Mouse (Mus musculus) adrenal gland, adult 2 months (tissue): Measurements from ENCODE around the gene Actn3. TPM values are rescaled to one million over a fixed set of nuclear protein-coding genes. Genes with fewer than 3 reads are reported as not detected.

Source experiments
- DNase-seq: peaks from one replicate; pipeline ENCODE4 v3.0.0; 2021
- polyA plus RNA-seq: library from polyadenylated mRNA; depleted of rRNA; stranded (reverse); fragments of >200 nt; gene quantifications from 2 replicates; pipeline ENCODE4 v1.2.3, GENCODE M21; 2012; rRNA removed
- total RNA-seq, 2 experiments: library from RNA; stranded (reverse); gene quantifications; 2 replicates each; pipeline ENCODE4 v1.2.3; 2021

Gene Actn3
- total and polyA plus RNA-seq, 3 experiments, result 0.16 to 1.0 (median 0.43) TPM

- no peak for DNase-seq
Observed at GRCm38 (mm10) chr19:4811909-4812242, 65.8 kb downstream of the Actn3 start.

Other genes starting within 250 kb of the Actn3 start
- gene Gm960, start 179.2 kb downstream of the Actn3 start, total RNA-seq, result under 1 TPM in 1 of 2 experiments, not detected in 1; 0.12 TPM
- gene Gm960, start 179.2 kb downstream of the Actn3 start, polyA plus RNA-seq, result 0.27 and 2.3 TPM in 2 replicates
- under 1 TPM; 0.58 to 0.83 TPM for gene Sptbn2, start 166.7 kb downstream of the Actn3 start, total RNA-seq
- 0.30 and 0.42 TPM in 2 replicates for gene Sptbn2, start 166.7 kb downstream of the Actn3 start, polyA plus RNA-seq
- gene Rbm4b, start 121.4 kb downstream of the Actn3 start, total RNA-seq, result 10 to 100 TPM; 12.4 to 17.9 TPM
- 5.8 and 7.4 TPM in 2 replicates for gene Rbm4b, start 121.4 kb downstream of the Actn3 start, polyA plus RNA-seq
- gene Rbm4, start 84.0 kb downstream of the Actn3 start, total RNA-seq, result 10 to 100 TPM; 50.2 to 72.7 TPM
- 11.8 and 14.7 TPM in 2 replicates for gene Rbm4, start 84.0 kb downstream of the Actn3 start, polyA plus RNA-seq
- 10 to 100 TPM; 15.3 to 25.3 TPM for gene Gm21992, start 66.3 kb downstream of the Actn3 start, total RNA-seq
- 24.1 and 31.9 TPM in 2 replicates for gene Gm21992, start 66.3 kb downstream of the Actn3 start, polyA plus RNA-seq
- gene Rbm14, start 66.3 kb downstream of the Actn3 start, total RNA-seq, result 10 to 100 TPM; 37.9 to 45.9 TPM
- 83.4 and 97.2 TPM in 2 replicates for gene Rbm14, start 66.3 kb downstream of the Actn3 start, polyA plus RNA-seq
- gene Ccs, start 38.6 kb downstream of the Actn3 start, total RNA-seq, result 100 to 1,000 TPM in 1 of 2 experiments, 10 to 100 TPM in 1; 63.8 to 107 TPM
- gene Ccs, start 38.6 kb downstream of the Actn3 start, polyA plus RNA-seq, result 79.1 and 102 TPM in 2 replicates
- under 1 TPM; 0.17 to 0.20 TPM for gene Ccdc87, start 38.5 kb downstream of the Actn3 start, total RNA-seq
- gene Ccdc87, start 38.5 kb downstream of the Actn3 start, polyA plus RNA-seq, result 0.09 TPM in 1 of 2 replicates, not detected in the other
- 100 to 1,000 TPM; 214 to 421 TPM for gene Ctsf, start 22.8 kb downstream of the Actn3 start, total RNA-seq
- gene Ctsf, start 22.8 kb downstream of the Actn3 start, polyA plus RNA-seq, result 1,208 and 1,259 TPM in 2 replicates
- gene Zdhhc24, start 759 bp upstream of the Actn3 start, total RNA-seq, result 10 to 100 TPM; 16.7 to 21.8 TPM
- gene Zdhhc24, start 759 bp upstream of the Actn3 start, polyA plus RNA-seq, result 78.3 and 80.4 TPM in 2 replicates
- gene Bbs1, start 28.7 kb upstream of the Actn3 start, total RNA-seq, result 10 to 100 TPM in 1 of 2 experiments, 1 to 10 TPM in 1; 5.9 to 13.9 TPM
- gene Bbs1, start 28.7 kb upstream of the Actn3 start, polyA plus RNA-seq, result 6.1 and 6.2 TPM in 2 replicates
- 100 to 1,000 TPM in 1 of 2 experiments, 10 to 100 TPM in 1; 93.0 to 104 TPM for gene Dpp3, start 50.4 kb upstream of the Actn3 start, total RNA-seq
- gene Dpp3, start 50.4 kb upstream of the Actn3 start, polyA plus RNA-seq, result 259 and 313 TPM in 2 replicates
- gene Peli3, start 65.2 kb upstream of the Actn3 start, total RNA-seq, result 10 to 100 TPM in 1 of 2 experiments, 1 to 10 TPM in 1; 8.9 to 11.8 TPM
- gene Peli3, start 65.2 kb upstream of the Actn3 start, polyA plus RNA-seq, result 15.4 and 16.5 TPM in 2 replicates
- 10 to 100 TPM; 43.1 to 60.6 TPM for gene Mrpl11, start 84.2 kb upstream of the Actn3 start, total RNA-seq
- 16.3 and 19.7 TPM in 2 replicates for gene Mrpl11, start 84.2 kb upstream of the Actn3 start, polyA plus RNA-seq
- gene Npas4, start 112.4 kb upstream of the Actn3 start, total RNA-seq, result under 1 TPM; 0.43 to 0.55 TPM
- 1.1 and 1.3 TPM in 2 replicates for gene Npas4, start 112.4 kb upstream of the Actn3 start, polyA plus RNA-seq
- 1 to 10 TPM; 4.3 to 6.9 TPM for gene Slc29a2, start 146.0 kb upstream of the Actn3 start, total RNA-seq
- 12.6 and 13.4 TPM in 2 replicates for gene Slc29a2, start 146.0 kb upstream of the Actn3 start, polyA plus RNA-seq
- gene B4gat1, start 160.9 kb upstream of the Actn3 start, total RNA-seq, result 10 to 100 TPM; 27.8 to 44.9 TPM
- 49.9 and 51.8 TPM in 2 replicates for gene B4gat1, start 160.9 kb upstream of the Actn3 start, polyA plus RNA-seq
- 1 to 10 TPM; 1.6 to 2.6 TPM for gene AC124502.3, start 161.0 kb upstream of the Actn3 start, total RNA-seq
- gene AC124502.3, start 161.0 kb upstream of the Actn3 start, polyA plus RNA-seq, result 0.55 and 0.89 TPM in 2 replicates
- 10 to 100 TPM; 28.5 to 28.8 TPM for gene Brms1, start 163.4 kb upstream of the Actn3 start, total RNA-seq
- gene Brms1, start 163.4 kb upstream of the Actn3 start, polyA plus RNA-seq, result 30.3 and 36.2 TPM in 2 replicates
- 1 to 10 TPM; 3.1 to 9.6 TPM for gene Rin1, start 172.6 kb upstream of the Actn3 start, total RNA-seq
- 8.8 and 11.6 TPM in 2 replicates for gene Rin1, start 172.6 kb upstream of the Actn3 start, polyA plus RNA-seq
- gene Cd248, start 190.2 kb upstream of the Actn3 start, total RNA-seq, result 10 to 100 TPM; 10.4 to 19.8 TPM
- 23.4 and 24.1 TPM in 2 replicates for gene Cd248, start 190.2 kb upstream of the Actn3 start, polyA plus RNA-seq
- gene Tmem151a, start 207.6 kb upstream of the Actn3 start, total RNA-seq, result 1 to 10 TPM; 1.2 to 2.9 TPM
- 4.8 and 5.0 TPM in 2 replicates for gene Tmem151a, start 207.6 kb upstream of the Actn3 start, polyA plus RNA-seq
- 10 to 100 TPM; 69.5 to 82.3 TPM for gene Yif1a, start 210.6 kb upstream of the Actn3 start, total RNA-seq
- 135 and 147 TPM in 2 replicates for gene Yif1a, start 210.6 kb upstream of the Actn3 start, polyA plus RNA-seq
- gene Cnih2, start 220.6 kb upstream of the Actn3 start, total RNA-seq, result 1 to 10 TPM; 1.2 to 2.4 TPM
- gene Cnih2, start 220.6 kb upstream of the Actn3 start, polyA plus RNA-seq, result 7.1 and 13.2 TPM in 2 replicates
- gene Rab1b, start 229.2 kb upstream of the Actn3 start, total RNA-seq, result 100 to 1,000 TPM; 166 to 194 TPM
- 335 and 337 TPM in 2 replicates for gene Rab1b, start 229.2 kb upstream of the Actn3 start, polyA plus RNA-seq
- gene Klc2, start 240.7 kb upstream of the Actn3 start, total RNA-seq, result 10 to 100 TPM; 44.2 to 48.1 TPM
- gene Klc2, start 240.7 kb upstream of the Actn3 start, polyA plus RNA-seq, result 95.3 and 101 TPM in 2 replicates